Mouse (Mus musculus) right cerebral cortex, postnatal 36 days (tissue): ENCODE measurements around the gene Frmd4a.
"Not testable (repeated sequence)": the region's sequence is repeated elsewhere in the genome, so short reads cannot be mapped to it uniquely, and the experiment has no call there.

Experiments used
- DNase-seq, 2 experiments: peaks; one replicate each; pipeline ENCODE4 v3.0.0; 2022; ENCODE audit warnings: low spot score in 2 of 2, mixed read lengths in 1 of 2

Gene Frmd4a

DNA sequence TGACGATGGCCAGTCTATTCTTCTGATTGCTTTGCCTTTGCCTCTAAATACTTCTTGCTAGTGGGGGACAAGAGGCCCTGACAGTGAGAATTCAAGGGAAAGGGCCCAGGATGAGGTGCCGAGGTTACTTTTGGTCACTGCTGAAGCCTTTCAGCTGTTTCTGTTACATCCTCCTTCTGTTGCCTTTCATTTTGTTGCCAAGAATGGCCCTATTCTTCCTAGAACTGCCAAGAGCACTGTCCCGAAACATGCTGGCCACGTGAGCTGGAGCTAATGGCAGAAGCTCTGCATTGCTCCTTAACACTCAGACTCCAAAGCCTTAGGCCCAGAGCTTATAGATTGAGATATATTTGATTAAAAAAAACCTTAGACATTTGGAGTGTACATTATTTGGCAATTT, 178.5 kb downstream of the Frmd4a start:
- DNase-seq = no peak

DNA sequence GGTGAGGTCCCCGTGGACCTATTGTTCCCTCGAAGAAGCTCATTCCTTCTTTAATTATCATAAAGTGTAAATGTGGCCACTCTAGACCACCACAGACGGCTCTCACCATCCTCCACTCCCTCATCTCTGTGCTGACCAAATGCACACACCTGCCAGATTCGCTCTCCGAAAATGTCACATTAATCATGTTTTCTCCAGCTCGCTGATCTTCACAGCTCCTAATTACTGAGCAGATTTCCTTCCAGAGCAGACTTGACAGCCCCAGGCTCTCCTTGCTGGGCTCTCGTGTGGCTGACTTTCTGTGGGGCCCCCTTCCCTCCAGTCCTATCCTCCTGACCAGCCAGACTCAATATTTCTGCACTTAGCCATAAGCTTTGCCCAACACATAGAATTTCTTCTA, 191.7 kb downstream of the Frmd4a start:
- DNase-seq = no peak

DNA sequence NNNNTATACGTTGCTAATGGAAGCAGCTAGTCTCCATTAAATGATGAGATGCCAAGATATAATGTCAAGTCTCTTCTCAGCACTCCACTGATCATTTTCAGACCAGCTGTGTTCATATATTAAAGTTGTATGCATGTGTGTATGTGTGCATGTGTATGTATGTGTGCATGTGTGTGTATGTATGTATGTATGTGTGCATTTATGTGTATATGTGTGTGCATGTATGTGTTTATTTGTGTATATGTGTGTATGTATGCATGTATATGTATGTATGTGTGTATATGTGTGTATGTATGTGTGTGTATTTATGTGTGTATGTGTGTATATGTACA, 204.9 kb downstream of the Frmd4a start:
- no peak for DNase-seq

DNA sequence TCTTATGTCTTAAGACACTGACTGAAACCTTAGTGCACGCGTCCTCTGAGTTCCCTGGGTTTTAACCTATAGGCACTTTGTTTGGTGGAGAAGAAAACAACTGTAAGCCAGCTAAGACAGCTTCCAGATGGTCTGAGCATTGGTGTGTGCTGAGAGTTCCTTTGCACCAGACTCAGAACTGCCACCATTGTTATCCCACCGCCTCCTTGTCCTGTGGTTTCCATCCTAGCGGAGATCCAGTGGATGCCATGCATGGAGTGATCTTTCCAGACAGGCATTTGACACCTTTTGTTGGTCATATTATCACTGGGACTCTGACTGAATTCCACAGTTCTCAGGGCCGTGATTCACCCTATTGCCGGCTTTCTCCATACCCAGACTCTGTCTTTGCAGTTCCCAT, 205.8 kb downstream of the Frmd4a start:
- DNase-seq = no peak

DNA sequence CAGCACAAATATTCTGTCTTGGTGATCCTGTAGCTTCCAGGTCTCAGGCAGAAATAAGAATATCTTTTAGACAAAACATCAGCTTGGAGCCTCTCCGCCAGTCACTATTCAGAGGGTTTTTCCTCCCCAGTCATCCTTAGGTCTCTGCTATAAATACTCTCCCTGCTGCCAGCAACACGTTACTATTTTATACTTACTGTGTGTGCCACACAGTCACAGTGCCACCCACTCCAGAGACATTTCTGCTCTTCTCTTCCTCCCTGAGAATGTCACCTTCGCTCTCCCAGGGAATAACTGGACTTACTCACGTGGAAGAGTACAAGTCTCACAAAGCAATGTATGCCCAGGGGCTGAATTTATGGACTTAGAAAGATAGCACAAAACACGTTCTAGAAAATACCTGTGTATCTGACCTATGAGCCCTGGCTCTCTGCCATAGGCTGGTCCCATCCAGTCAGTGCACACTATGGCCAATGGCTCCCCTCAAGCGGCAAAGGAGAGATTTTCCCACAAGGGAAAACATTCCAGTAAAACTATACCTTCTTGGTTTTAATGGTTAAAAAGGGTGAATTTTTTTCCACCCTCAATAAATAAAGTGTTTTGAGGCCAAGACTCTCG, 209.5 kb downstream of the Frmd4a start:
- DNase-seq = no peak

DNA sequence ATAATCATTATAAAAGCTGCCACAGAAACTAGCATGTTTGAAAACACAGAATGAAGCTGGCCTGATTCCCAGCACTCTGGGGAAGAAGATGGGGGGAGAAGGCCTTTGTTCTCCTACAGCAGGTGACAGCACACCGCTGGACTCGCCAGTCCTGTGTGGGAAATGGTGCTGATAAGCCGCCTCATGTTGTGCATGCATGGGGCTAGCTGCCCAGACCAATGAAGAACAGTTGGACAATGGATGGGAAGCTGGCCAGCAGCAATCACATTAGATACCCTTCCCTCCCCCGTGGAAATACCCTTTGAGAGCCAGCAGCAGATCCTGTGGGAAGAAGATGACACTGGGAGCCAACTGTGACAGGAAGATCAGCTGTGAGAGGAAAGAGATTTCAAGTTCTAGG, 210.0 kb downstream of the Frmd4a start:
- no peak for DNase-seq

DNA sequence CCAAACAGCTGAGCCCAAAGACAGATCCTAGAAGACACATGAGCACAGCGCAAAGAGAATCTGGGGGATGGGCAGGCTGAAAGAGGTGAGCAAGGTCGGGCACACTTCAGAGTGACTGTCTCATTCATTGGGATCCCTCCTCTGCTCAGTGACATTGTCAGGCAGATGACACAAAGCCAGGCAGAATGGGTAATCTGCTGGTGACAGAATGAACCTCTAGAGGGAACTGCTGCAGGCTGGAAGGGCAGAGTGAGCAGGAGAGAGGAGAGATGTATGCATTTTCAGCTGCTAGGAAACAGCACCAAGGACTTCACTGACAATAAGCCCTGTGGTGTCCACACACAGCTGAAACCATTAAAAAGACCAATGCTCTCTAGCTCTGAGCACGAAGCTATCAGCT, 211.0 kb downstream of the Frmd4a start:
- no peak for DNase-seq

DNA sequence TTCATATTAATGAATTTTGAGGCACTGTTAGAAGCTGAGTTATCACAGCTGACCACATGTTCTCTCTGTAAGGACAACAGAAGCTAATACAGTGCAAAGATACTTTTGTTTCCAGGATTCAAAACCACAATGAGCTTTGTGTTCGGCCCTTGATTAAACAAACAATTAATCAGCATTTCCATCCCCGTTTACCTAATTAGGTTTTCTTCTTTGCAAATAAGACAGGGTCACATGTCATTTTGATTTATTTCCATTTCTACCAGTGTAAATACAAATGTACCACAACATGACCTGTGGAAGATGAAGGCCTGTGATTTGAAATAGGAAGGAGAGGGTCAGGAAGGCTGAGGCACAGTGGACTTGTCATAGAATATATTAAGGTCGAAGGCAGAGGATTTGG, 214.8 kb downstream of the Frmd4a start:
- no peak for DNase-seq

DNA sequence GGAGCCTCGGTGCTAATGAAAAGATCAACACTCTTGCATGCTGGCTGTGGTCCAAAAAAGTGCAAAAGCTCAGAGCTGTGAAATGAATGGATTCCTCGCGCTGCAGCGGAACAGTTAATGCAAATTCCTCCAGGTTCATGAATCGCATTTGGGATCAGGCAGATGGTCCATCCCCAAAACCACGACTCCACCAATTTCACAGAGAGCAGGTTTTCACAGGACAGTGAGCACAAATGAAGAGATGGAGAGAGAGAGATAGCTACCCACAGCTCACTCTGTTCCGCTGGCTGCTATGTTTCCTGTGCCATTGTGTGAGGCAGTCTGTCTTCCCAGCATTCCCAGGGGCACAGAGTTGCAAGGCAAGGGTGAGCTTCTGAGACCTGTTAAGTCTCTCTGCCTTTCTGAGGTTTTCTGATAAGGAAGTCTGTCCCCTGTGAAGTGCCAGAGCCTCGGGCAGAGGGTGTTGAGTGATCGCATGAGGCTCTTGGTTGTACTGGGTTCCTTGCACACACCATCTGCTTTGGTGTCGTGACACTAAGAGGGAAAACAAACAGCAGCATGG, 215.3 kb downstream of the Frmd4a start:
- DNase-seq = no peak

DNA sequence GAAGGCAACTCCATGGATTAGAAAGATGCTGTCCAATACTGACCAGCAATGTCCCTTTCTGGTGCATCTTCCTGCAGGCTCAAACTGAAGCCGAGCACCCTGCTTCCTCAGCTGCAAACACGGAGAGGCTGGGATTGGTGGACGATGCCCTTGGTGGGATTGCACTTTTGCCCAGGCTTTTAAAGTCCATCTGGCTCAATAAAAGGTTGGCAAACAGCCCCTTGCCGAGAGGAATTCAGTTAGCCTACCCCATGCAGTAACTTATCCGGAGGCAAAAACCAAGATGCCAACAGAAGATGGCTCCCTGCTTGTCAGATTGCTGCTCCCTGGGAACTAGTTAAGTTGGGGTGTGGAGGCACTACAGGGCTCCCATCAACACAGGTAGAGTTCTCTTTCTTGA, 220.2 kb downstream of the Frmd4a start:
- DNase-seq = no peak

DNA sequence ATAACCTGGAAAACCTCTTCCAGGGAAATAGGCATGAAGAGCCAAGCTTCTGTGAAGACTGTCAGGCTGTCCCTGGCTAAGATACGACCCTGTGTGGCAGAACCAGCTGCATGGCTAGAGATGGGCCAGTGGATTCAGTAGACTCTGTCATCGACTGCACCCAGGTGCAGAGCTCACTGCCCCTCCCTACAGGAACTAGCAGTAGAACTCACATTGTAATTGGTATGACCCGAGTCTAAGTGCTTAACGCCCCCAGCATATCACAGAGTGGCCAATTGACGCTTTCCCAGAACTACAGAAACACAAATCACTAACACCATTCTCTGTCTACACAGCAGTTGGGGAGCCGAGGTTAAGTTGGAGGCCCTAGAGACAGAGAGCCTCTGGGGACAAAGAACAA, 232.2 kb downstream of the Frmd4a start:
- DNase-seq = no peak

DNA sequence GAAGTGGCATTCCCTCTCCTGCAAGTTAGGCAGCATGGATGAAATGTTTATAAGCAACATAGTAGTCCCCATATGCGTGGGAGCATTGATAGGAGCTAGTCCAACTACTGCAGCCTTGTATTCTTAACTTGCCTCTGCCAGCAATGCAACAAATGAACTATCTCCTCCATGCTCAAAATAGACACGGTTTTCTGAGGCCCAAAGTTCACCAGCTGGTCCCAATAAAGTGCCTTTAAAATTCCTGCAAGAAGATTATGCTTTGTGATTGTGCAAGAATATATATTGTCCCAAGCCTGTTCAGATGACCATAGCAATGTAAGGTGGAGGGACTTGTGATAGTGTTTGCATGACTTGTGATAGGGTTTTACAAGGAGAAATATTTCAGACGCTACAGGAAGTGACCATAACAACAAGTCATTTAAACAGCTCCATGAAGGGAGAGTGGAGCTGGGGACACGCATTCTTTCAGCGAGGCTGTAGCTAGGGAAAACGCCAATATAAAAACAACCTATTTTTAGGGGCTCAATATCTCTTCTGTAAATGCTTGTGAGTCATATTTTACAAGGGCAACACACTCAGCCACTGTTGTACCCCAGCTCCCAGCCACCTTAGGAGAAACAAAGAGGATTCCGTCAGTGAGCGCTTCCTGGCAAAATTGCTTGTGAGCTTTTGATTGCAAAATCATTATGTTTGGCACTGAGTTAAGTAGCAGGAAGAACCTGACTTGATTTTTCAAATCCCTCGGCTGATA, 235.2 kb downstream of the Frmd4a start:
- DNase-seq = no peak

DNA sequence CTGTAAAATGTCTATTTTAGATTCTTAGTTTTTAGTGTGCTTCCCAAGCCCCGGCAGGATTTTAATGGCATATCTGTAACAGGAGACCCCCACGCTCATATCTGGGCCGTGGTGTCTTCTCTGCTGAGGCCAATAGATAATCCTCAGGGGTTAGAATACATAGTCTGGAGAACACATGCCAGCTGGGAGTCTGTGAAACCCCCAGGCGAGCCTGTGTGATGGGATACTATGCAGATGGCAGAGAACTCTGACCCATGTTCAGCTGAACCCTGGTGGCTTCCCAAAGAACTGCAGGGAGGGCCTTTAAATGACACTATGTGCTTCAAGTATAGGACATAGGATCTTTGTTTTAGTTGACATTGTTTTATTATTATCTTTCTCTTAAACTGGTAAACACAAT, 235.8 kb downstream of the Frmd4a start:
- no peak for DNase-seq

DNA sequence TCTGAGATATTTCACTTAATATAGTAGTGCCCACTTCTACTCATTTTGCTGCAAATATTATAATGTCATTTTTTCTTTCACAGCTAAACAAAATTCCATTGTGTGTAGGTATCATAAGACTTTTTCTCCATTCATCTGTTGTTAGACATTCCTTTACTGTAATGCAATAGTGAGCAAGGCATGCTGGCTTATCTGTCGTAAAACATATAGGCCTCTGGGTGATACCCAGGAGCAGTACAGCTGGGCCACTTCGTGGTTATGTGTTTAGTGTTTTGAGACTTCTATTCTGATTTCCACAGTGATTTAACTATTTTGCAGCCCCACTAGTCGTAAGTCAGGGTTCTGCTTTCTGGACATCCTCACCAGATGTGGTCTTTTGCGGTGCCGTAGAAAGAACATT, 236.6 kb downstream of the Frmd4a start:
- DNase-seq = no peak

DNA sequence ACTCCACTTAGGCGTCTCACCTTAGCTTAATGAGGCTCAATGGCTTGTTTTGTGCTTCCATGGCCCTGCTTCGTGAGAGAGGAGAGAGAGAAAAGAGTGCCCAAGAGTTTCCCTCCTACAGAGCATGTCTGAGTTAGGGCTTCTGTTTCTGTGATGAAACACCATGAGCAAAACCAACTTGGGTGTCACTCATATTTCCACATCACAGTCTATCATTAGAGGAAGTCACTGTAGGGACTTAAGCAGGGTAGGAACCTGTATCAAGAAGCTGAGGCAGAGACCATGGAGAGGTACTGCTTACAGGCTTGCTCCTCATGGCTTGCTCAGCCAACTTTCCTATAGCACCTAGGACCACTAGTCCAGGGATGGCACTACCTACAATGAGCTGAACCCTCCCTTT, 238.7 kb downstream of the Frmd4a start:
- no peak for DNase-seq

DNA sequence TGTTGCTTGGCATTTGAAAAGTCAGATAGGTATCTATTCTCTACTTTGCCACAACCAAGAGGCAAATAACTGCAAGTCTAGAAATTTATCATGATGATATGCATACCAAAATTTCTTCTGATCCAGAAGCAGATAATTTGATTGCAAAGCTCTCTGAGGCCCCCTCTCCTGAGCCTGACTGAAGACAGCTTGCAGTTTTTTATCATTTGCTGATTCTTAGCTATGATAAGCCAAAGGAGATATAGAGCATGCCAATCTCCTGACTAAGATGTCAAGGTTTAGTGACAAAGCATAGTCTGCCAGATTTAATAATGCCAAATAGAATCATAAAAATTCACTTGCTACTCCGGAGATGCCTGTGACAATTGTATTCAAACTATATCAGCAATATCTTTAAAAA, 240.1 kb downstream of the Frmd4a start:
- no peak for DNase-seq

DNA sequence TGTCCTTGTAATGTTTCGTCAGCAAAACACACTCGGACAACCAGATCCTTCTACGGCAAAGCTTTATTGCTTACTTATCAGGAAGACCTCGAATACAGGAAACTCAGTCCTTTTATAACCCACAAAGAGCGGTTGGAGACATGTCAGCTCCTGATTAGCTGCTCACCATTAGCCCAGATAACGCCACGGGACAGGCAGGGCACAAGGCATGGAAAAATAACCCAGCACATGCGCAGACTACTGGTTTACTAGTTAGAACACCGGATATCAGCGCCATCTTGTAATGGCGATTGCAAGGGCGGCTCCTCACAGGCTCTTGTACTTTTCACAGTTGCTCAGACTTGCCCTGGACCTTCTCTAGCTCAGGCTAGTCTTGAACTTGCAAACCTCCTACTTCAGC, 241.3 kb downstream of the Frmd4a start:
- not testable (repeated sequence) for DNase-seq

DNA sequence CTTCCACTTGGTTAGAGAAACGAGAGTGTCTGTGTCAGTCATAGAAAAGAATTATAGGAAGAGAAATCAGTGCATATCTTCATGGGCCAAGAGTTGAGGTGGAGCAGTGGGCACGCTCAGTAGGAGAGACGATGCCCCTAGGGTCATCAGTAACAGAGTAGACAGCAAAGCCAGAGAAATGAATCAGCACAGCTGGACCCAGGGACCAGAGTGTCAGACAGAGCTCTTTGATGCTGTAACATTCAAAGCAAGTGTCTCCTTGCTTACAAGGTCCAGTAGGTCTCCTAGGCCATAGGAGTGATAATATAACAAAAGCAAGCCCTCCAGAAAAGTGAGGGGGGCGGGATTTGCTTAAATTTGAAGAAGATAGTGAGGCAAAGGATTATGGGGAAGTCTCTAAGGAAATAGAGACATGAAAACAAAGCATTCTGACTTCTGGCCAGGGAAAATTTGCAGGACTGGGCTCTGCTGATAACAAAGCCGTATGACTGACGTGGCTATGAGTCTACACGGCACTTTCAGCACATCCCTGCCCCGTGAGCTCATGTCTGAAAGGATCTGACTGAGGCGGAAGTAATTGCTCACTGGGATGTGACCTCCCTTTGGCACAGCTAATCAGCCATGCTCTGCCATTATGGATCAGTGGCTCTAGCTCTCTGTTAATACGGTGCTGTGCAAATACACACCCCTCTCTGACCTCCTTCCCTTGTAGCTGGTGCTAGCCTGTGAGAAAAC, 243.0 kb downstream of the Frmd4a start:
- DNase-seq = no peak

DNA sequence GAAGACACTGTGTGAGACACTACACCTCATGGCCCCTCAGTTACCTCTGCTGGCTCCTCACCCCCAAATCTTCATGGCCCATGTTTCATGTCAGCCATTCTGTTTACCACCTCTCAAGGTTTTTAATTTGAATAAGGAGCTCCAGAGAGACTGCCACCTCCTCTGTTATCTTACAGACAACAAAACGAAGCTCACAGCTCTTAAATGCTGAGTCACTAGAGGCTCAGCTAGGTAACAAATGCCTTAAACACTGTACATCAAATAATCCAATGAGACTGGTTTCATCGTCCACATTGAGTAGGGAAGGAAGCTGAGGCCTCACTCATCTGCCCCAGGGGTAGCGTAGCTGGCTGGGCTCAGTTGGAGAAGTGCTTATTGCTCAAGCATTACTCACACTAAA, 245.2 kb downstream of the Frmd4a start:
- DNase-seq = no peak

DNA sequence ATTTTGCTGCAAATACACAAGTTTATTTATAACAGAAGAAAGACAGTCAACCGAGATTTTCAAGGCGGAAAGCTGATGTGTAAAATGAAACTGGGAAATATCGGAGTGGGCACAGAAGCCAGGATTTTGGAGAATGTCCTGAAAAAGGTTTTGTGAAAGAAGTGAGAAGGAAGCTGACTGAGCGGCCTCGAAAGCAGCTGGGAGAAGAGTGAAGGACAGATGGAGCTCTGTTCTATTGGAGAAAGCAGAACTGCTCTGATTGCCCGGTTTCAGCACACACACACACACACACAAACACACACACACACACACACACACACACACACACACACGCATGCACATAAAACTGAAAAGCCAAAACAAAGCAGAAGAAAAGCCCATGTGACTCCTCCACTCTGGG, 249.9 kb downstream of the Frmd4a start:
- DNase-seq = no peak

DNA sequence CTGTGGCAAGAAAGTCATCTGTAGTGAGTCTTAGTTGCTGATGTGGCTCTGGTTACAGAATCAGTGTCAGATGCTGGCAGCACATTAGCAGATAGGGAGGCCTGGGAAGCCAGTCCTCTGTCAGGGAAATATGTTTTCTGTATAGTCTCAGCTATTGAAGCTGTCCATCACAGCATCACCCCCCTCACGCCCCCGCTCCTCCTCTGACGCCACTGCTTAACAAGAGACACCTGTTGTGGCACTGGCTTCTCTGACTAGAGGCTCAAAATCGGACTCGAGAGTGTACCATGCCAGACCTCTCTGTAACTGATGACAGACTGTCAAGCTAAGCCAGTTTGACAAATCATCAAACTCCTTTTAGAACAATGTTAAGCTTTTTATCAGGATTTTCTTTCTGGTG, 265.3 kb downstream of the Frmd4a start:
- no peak for DNase-seq

DNA sequence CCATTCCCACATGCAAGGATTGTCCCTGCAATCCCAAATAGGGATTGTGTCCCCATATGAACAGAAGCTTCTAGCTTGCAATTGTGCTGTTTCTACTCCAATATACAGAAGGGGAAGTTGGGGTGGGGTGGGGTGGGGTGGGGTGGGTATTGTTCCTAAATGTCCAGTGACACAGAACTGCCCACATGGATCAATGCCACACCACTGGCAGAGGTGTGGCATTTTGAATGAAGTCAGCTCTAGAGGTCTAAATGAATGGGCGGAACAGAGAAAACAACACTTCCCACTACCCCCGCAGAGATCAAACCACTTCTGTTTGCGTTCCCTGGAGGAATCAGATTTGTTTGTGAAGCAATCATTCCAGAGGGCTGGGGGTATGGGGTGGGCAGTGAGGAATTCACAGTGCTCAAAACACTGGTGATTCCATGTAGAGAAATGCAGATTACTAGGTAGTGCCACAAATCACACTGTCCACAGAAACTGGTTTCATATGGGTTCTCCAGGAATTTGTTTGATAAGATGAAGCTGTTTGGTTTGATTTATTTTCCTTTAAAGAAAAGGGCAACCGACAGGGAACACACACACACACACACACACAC, 268.3 kb downstream of the Frmd4a start:
- DNase-seq = no peak
